Mouse (Mus musculus): ENCODE data around the gene Efcab12.

Efcab12 gene

GRCm38 (mm10) chr6:115853091-115853813 is 15.0 kb upstream of the Efcab12 start, which contains the start of the genes Mbd4 and Ift122:
Gene Mbd4 (minus strand): TSS chr6:115853371.
Gene Ift122 (plus strand): TSS chr6:115853470.
- POLR2A ChIA-PET, result interaction anchor here (0.6 to 25.7 kb wide), 70 partner anchors 10 to 626 kb away, joined by 3 to 814 read pairs (median 4); partner anchors contain the start of genes Efcab12 (in 4 of the 4), Rpl32 (in 4 of the 4), Raf1 (in 3 of the 4) and Tmem40 (in 2 of the 4)
- CTCF ChIA-PET, result interaction anchor here (0.6 to 3.6 kb wide), 26 partner anchors 9 to 1580 kb away, joined by 3 to 19 read pairs (median 5); partner anchors contain the start of genes Efcab12 (in 3 of the 4) and Rpl32 (in 2 of the 4)

DNA sequence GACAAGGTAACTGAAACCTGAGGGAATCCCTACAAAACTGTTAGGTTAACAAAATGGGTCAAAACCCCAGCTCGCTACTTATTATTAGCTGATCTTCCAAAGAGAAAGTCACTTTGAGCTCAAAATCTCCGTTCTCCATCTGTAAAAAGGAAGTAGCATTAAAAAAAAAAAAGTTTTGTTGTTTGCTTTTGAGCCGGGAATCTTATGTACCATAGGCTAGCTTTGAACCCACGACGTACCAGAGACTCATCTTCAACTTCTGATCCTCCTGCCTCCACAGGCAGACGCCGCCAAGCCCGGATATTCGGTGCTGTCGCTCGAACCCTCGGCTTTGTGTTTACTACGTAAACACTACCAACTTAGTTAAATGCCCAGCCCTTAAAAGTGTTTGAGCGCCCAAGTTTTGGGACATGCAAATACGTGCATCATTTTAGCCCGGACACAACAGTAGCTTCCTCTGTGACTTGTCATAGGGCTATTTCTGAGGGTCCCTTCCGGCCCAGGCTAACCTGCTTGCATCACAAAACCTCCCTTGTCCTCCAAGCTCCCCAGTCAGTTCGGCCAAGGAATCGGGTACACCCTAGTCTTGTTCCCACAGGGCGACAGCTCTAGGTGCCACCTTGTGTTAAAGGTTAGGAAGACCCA is 14.4 kb upstream of the Efcab12 start:
- CTCF ChIA-PET, result interaction anchor here (0.6 to 3.6 kb wide), 20 partner anchors 8 to 1580 kb away, joined by 3 to 19 read pairs (median 5); partner anchors contain the start of genes Efcab12 (in 3 of the 4) and Rpl32 (in 2 of the 4)
- POLR2A ChIA-PET, result interaction anchor here (0.6 to 25.7 kb wide), 55 partner anchors 12 to 355 kb away, joined by 3 to 814 read pairs (median 4); partner anchors contain the start of genes Efcab12 (in 4 of the 4), Rpl32 (in 4 of the 4), Raf1 (in 3 of the 4) and Tmem40 (in 2 of the 4)

GRCm38 (mm10) chr6:115848598-115849304 is 10.5 kb upstream of the Efcab12 start:
- ChIA-PET CTCF (interaction anchor here in 2 of 4 experiments (0.6 to 2.3 kb wide), 2 partner anchors 25 to 76 kb away, joined by 5 read pairs; no protein-coding TSS in a partner anchor), POLR2A (interaction anchor here in 3 of 4 experiments (0.9 to 25.7 kb wide), 8 partner anchors 8 to 359 kb away, joined by 3 to 814 read pairs (median 62); partner anchors contain the start of genes Efcab12 (in 3 of the 3), Rpl32 (in 2 of the 3) and Washc2 (in 1 of the 3))

- ChIA-PET CTCF (interaction anchor here (0.5 to 2.3 kb wide), 19 partner anchors 9 to 637 kb away, joined by 3 to 19 read pairs (median 4); partner anchors contain the start of genes Efcab12 (in 4 of the 4) and Rpl32 (in 1 of the 4)), POLR2A (interaction anchor here in 3 of 4 experiments (0.6 to 25.7 kb wide), 11 partner anchors 7 to 361 kb away, joined by 3 to 814 read pairs (median 4); partner anchors contain the start of genes Efcab12 (in 3 of the 3), Rpl32 (in 1 of the 3) and Washc2 (in 1 of the 3))
These were observed 8.6 kb upstream of the Efcab12 start for GRCm38 (mm10) chr6:115846640-115847411.

DNA sequence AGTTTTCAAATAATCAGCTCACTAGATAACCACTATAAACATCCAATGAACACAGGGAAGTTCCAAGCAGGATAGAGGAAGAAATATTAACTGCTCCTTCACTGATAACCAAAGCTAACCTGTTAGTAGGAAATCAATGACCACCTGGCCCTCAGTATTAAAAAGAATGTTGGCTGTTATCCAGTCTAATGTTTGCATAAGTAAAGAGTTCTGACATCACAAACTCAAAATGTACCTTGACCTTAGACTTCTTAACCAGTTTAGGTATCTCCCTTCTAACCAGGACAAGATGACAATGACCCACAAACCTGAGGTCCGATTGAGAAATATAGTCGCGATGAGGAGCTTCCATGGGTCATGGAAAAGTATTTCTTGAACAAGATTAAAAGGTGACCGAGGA is 6.8 kb upstream of the Efcab12 start:
- ChIA-PET POLR2A (interaction anchor here in 2 of 4 experiments (1.5 to 25.7 kb wide), 4 partner anchors 6 to 32 kb away, joined by 4 to 814 read pairs (median 137); partner anchors contain the start of genes Ift122 (in 2 of the 2), Mbd4 (in 2 of the 2) and Rpl32 (in 1 of the 2)), CTCF (interaction anchor here in 1 of 4 experiments (1.1 to 2.9 kb wide), 2 partner anchors 9 to 14 kb away, joined by 5 to 16 read pairs; partner anchors contain the start of genes Ift122 and Mbd4)

GRCm38 (mm10) chr6:115838745-115839144 is 533 bp upstream of the Efcab12 start:
- ChIA-PET CTCF (interaction anchor here (0.6 to 3.6 kb wide), 20 partner anchors 8 to 773 kb away, joined by 3 to 23 read pairs (median 5); partner anchors contain the start of genes Ift122 (in 3 of the 4), Mbd4 (in 3 of the 4) and Rpl32 (in 1 of the 4)), POLR2A (interaction anchor here (0.5 to 25.7 kb wide), 61 partner anchors 8 to 587 kb away, joined by 3 to 814 read pairs (median 4); partner anchors contain the start of genes Ift122 (in 4 of the 4), Mbd4 (in 4 of the 4), Rpl32 (in 3 of the 4) and Raf1 (in 2 of the 4))

- ChIA-PET CTCF (no interaction called here), POLR2A (interaction anchor here in 3 of 4 experiments (0.7 to 25.7 kb wide), 7 partner anchors 10 to 107 kb away, joined by 3 to 814 read pairs (median 7); partner anchors contain the start of genes Rpl32 (in 3 of the 3), Ift122 (in 1 of the 3) and Mbd4 (in 1 of the 3))
These were observed 4.4 kb downstream of the Efcab12 start for GRCm38 (mm10) chr6:115833861-115834260.

- ChIA-PET POLR2A (interaction anchor here (0.5 to 25.7 kb wide), 14 partner anchors 8 to 542 kb away, joined by 3 to 814 read pairs (median 4); partner anchors contain the start of genes Rpl32 (in 2 of the 4), Ift122 (in 1 of the 4) and Mbd4 (in 1 of the 4)), CTCF (interaction anchor here (0.7 to 2.5 kb wide), 10 partner anchors 8 to 167 kb away, joined by 3 to 19 read pairs (median 4); no protein-coding TSS in a partner anchor)
These were observed 5.9 kb downstream of the Efcab12 start for GRCm38 (mm10) chr6:115832152-115832850.

DNA sequence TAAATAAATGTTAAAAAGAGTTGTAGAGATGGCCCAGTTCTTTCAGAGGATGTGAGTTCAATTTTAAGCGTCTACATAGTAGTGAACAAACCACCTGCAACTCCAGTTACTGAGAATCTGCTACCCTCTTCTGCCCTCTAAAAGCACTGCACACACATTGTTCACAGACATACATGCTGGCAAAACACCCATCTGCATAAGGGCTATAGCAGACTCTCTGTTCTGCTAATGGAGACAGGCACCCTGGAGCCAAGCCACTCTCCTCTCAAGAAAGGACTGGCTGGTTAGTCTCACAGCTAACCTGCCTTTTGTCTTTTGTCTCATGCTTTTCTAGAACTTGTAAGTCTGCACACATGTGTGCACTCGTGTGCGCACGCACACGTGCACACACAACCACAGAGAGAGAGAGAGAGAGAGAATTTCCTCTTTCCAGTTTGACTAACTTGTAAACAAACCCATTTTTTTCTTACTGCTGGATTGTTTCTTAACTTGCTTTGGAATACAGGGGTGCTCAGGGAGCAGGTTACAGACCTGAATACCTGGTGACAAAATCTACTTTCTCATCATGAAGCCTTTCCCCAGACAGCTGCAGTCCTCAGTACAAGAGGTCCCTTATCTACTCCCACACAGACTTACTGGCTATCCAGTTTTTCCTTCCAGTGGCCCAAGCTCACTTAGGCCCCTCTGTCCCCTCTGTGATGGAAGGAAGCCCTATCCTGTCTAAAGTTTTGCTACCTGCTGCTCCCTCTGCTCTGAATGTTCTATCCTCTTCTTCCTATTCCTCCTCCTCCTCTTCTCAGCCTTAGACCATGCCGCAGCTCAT is 7.2 kb downstream of the Efcab12 start:
- ChIA-PET CTCF (interaction anchor here in 2 of 4 experiments (0.6 to 2.5 kb wide), 4 partner anchors 9 to 105 kb away, joined by 3 to 5 read pairs (median 4); no protein-coding TSS in a partner anchor), POLR2A (interaction anchor here in 2 of 4 experiments (0.8 to 25.7 kb wide), 5 partner anchors 18 to 25 kb away, joined by 3 to 814 read pairs (median 3); partner anchors contain the start of genes Ift122 (in 2 of the 2), Mbd4 (in 2 of the 2) and Rpl32 (in 1 of the 2))

GRCm38 (mm10) chr6:115823850-115824464 is 14.3 kb downstream of the Efcab12 start:
- ChIA-PET CTCF (interaction anchor here (0.6 to 2.6 kb wide), 32 partner anchors 8 to 896 kb away, joined by 3 to 23 read pairs (median 4); partner anchors contain the start of genes Efcab12 (in 3 of the 4), Ift122 (in 3 of the 4), Mbd4 (in 3 of the 4) and Rpl32 (in 2 of the 4)), POLR2A (interaction anchor here (0.7 to 23.5 kb wide), 25 partner anchors 8 to 156 kb away, joined by 3 to 814 read pairs (median 5); partner anchors contain the start of genes Rpl32 (in 4 of the 4), Efcab12 (in 3 of the 4), Ift122 (in 2 of the 4) and Mbd4 (in 2 of the 4))

- CTCF ChIA-PET, result interaction anchor here in 3 of 4 experiments (0.6 to 2.6 kb wide), 5 partner anchors 10 to 337 kb away, joined by 3 to 7 read pairs (median 5); partner anchors contain the start of genes Ift122 (in 1 of the 3), Mbd4 (in 1 of the 3) and Rpl32 (in 1 of the 3)
- POLR2A ChIA-PET, result interaction anchor here (0.8 to 23.5 kb wide), 16 partner anchors 10 to 215 kb away, joined by 3 to 814 read pairs (median 4); partner anchors contain the start of genes Rpl32 (in 3 of the 4), Efcab12 (in 2 of the 4), Ift122 (in 2 of the 4) and Mbd4 (in 2 of the 4)
These were observed 16.8 kb downstream of the Efcab12 start for GRCm38 (mm10) chr6:115821216-115821993.

DNA sequence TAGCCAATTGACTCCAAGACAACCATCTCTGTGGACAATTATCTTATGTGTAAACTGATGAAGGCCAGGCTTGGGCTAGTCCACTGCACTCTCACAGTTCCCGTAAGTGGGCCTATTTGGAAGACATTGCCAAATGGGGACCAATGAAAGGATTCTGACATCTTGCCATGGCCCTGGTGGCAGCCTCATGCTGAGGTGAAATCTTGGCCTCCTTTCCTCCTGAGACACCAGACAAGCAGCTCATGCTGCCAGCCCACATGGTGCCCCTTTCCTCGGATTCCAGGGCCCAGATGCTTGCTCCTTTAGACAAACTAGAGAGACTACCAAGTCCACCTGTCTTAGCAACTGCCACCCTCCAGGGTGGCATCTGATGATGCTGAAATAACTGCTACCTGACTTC is 20.1 kb downstream of the Efcab12 start:
- POLR2A ChIA-PET, result interaction anchor here (0.5 to 23.5 kb wide), 9 partner anchors 9 to 317 kb away, joined by 3 to 814 read pairs (median 4); partner anchors contain the start of genes Efcab12 (in 2 of the 4), Rpl32 (in 2 of the 4), Ift122 (in 1 of the 4) and Mbd4 (in 1 of the 4)

More for the DNA sequence above, 20.1 kb downstream of the Efcab12 start:
- CTCF ChIA-PET, result interaction anchor here in 2 of 4 experiments (1.6 to 2.0 kb wide), 2 partner anchors 10 to 14 kb away, joined by 5 read pairs; partner anchors contain the start of gene Rpl32 (in 1 of the 2)
